Mouse (Mus musculus): ENCODE data around the gene Sesn3. TPM values are rescaled to one million over a fixed set of nuclear protein-coding genes. Genes with fewer than 3 reads are reported as not detected.
A peak's percentile ranks its signal among the peaks of the same experiment; 100 is the strongest.
"Not testable (repeated sequence)": the region's sequence is repeated elsewhere in the genome, so short reads cannot be mapped to it uniquely, and the experiment has no call there.

The Sesn3 gene
- polyA plus RNA-seq (2015; fragmentation: Nextera tagmentation; extraction: Ambion mirVana) = 6.0 and 6.7 TPM in 2 replicates

- peak within 1 kb of the TSS; percentile 32; the same call in 1 of the 2 replicates for H3K9ac ChIP-seq (replicated peaks; ENCODE audit: low read depth)
- H3K27me3 ChIP-seq (replicated peaks; ENCODE audit: insufficient read depth, low read length) = no peaks in the 10 kb centered on the region
- ATAC-seq (peak; percentile 52), DNase-seq (ENCODE audit: low spot score) (peak; percentile 95)
- TF ChIP-seq CTCF (IDR thresholded peaks at IDR 0.05) = peak; percentile 53
- no peak for TF ChIP-seq EP300 (IDR thresholded peaks at IDR 0.05)
- no peaks in the 10 kb centered on the region for H3K9me3 ChIP-seq (ENCODE audit: low read length)
- 3% methylated on average over 25 of the region's 25 CpGs for whole genome bisulfite sequencing
- peak within 1 kb of the TSS; percentile 73 for H3K4me2 ChIP-seq (replicated peaks; ENCODE audit: low read depth, low read length)
- peak within 1 kb of the TSS; percentile 68 for H3K4me3 ChIP-seq (ENCODE audit: low read depth, low read length)
- H3K27ac ChIP-seq (ENCODE audit: low read length) = peak within 1 kb of the TSS; percentile 91
- no peaks in the 10 kb centered on the region; the same call in 1 of the 2 replicates for H3K4me1 ChIP-seq (ENCODE audit: insufficient read depth, low read depth, low read length)
- H3K36me3 ChIP-seq (ENCODE audit: insufficient read depth, low read length) = no peaks in the 10 kb centered on the region
Measured at GRCm38 (mm10) chr9:14274986-14275720, at the start of gene Sesn3. Sesn3 (plus strand) TSS chr9:14275067.

- not testable (repeated sequence) for H3K9me3 ChIP-seq (ENCODE audit: low read length); ATAC-seq; H3K4me3 ChIP-seq (ENCODE audit: low read depth, low read length); H3K4me1 ChIP-seq (ENCODE audit: insufficient read depth, low read depth, low read length); H3K9ac ChIP-seq (replicated peaks; ENCODE audit: low read depth); H3K36me3 ChIP-seq (ENCODE audit: insufficient read depth, low read length); H3K27me3 ChIP-seq (replicated peaks; ENCODE audit: insufficient read depth, low read length); DNase-seq (ENCODE audit: low spot score); H3K27ac ChIP-seq (ENCODE audit: low read length); H3K4me2 ChIP-seq (replicated peaks; ENCODE audit: low read depth, low read length)
- WGBS = 81% methylated on average over 2 of the region's 2 CpGs
Measured at GRCm38 (mm10) chr9:14227086-14227485, 47.8 kb upstream of the Sesn3 start.

- Histone ChIP-seq H3K4me1 (ENCODE audit: insufficient read depth, low read depth, low read length) (no peaks in the 10 kb centered on the region), H3K27ac (ENCODE audit: low read length) (peak overlapping the region; percentile 47; the same call in 1 of the 2 replicates), H3K4me3 (ENCODE audit: low read depth, low read length) (no peak overlapping the region), H3K27me3 (replicated peaks; ENCODE audit: insufficient read depth, low read length) (no peaks in the 10 kb centered on the region), H3K9me3 (ENCODE audit: low read length) (no peaks in the 10 kb centered on the region), H3K4me2 (replicated peaks; ENCODE audit: low read depth, low read length) (no peak overlapping the region), H3K36me3 (ENCODE audit: insufficient read depth, low read length) (no peaks in the 10 kb centered on the region), H3K9ac (replicated peaks; ENCODE audit: low read depth) (no peak overlapping the region)
- TF ChIP-seq CTCF (IDR thresholded peaks at IDR 0.05) (no peak), EP300 (IDR thresholded peaks at IDR 0.05) (no peak; the same call in 1 of the 2 replicates)
- DNase-seq (ENCODE audit: low spot score) = peak; percentile 86
- WGBS = 30% methylated on average over 7 of the region's 7 CpGs
- ATAC-seq = peak; percentile 92
Measured at GRCm38 (mm10) chr9:14233702-14234373, 41.0 kb upstream of the Sesn3 start.

GRCm38 (mm10) chr9:14235286-14235685 lies 39.6 kb upstream of the Sesn3 start:
- no peaks in the 10 kb centered on the region for H3K4me1 ChIP-seq (ENCODE audit: insufficient read depth, low read depth, low read length)
- 58% methylated on average over 2 of the region's 2 CpGs for WGBS
- TF ChIP-seq EP300 (IDR thresholded peaks at IDR 0.05) (no peak), CTCF (IDR thresholded peaks at IDR 0.05) (no peak)
- H3K27ac ChIP-seq (ENCODE audit: low read length) = no peak overlapping the region
- H3K9ac ChIP-seq (replicated peaks; ENCODE audit: low read depth) = no peak overlapping the region
- H3K4me3 ChIP-seq (ENCODE audit: low read depth, low read length) = no peak overlapping the region
- no peaks in the 10 kb centered on the region for H3K36me3 ChIP-seq (ENCODE audit: insufficient read depth, low read length)
- no peaks in the 10 kb centered on the region for H3K27me3 ChIP-seq (replicated peaks; ENCODE audit: insufficient read depth, low read length)
- no peak overlapping the region for H3K4me2 ChIP-seq (replicated peaks; ENCODE audit: low read depth, low read length)
- ATAC-seq (no peak), DNase-seq (ENCODE audit: low spot score) (no peak)
- no peaks in the 10 kb centered on the region for H3K9me3 ChIP-seq (ENCODE audit: low read length)

DNA sequence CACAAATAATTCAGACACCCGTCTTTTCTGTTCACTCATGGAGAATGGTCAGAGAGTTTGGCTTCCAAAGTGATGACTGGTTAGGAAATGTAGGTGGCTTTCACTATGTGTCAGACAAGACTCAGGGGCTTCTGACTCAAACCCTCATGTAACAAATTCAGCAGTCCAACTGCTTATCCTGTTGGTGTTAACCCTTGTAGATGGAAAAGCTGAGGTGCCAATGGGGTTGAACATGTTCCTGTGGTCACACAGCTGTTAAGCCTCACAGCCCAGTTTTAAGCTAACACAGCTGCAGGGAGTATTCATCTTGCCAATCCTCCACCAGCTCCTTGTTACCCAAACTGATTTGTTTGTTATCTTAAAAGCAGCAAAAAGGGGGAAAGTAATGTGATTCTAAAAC lies 33.9 kb upstream of the Sesn3 start:
- not testable (repeated sequence) for H3K9me3 ChIP-seq (ENCODE audit: low read length); H3K4me1 ChIP-seq (ENCODE audit: insufficient read depth, low read depth, low read length); ATAC-seq

DNA sequence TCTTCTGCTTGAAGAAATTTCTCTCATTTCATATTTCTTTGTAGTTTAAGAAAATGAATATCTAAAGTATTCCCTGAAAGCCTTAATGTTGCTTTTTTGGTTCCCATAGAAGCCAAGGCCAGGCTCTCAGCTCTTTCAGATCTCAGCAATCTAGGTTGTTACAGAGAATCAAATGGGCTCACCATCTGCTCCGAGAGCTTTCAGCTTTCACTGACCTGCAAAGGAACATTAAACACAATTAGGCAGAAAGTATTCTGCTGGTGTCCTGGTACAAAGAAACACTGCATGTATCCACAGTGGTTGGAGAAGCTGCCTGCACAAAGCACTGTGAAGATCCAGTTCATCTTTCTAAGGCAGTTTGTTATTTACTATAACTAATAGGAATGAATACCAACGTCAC lies 32.6 kb upstream of the Sesn3 start:
- TF ChIP-seq EP300 (IDR thresholded peaks at IDR 0.05) = no peak
- no peak for TF ChIP-seq CTCF (IDR thresholded peaks at IDR 0.05)
- Histone ChIP-seq H3K9ac (replicated peaks; ENCODE audit: low read depth) (no peak overlapping the region), H3K9me3 (ENCODE audit: low read length) (no peaks in the 10 kb centered on the region), H3K4me3 (ENCODE audit: low read depth, low read length) (no peak overlapping the region), H3K4me2 (replicated peaks; ENCODE audit: low read depth, low read length) (no peak overlapping the region), H3K36me3 (ENCODE audit: insufficient read depth, low read length) (no peaks in the 10 kb centered on the region), H3K27me3 (replicated peaks; ENCODE audit: insufficient read depth, low read length) (no peaks in the 10 kb centered on the region), H3K4me1 (ENCODE audit: insufficient read depth, low read depth, low read length) (no peaks in the 10 kb centered on the region), H3K27ac (ENCODE audit: low read length) (no peak overlapping the region)
- no peak for DNase-seq (ENCODE audit: low spot score)
- no peak for ATAC-seq
- 71% methylated on average over 2 of the region's 2 CpGs for WGBS

More for the DNA sequence above, 33.9 kb upstream of the Sesn3 start:
- DNase-seq (ENCODE audit: low spot score); H3K9ac ChIP-seq (replicated peaks; ENCODE audit: low read depth); H3K4me3 ChIP-seq (ENCODE audit: low read depth, low read length); H3K27me3 ChIP-seq (replicated peaks; ENCODE audit: insufficient read depth, low read length); H3K4me2 ChIP-seq (replicated peaks; ENCODE audit: low read depth, low read length); H3K27ac ChIP-seq (ENCODE audit: low read length); H3K36me3 ChIP-seq (ENCODE audit: insufficient read depth, low read length): not testable (repeated sequence)
- WGBS = 32% methylated on average over 1 of the region's 1 CpGs

Data from lung, postnatal 0 days (tissue).